ENCODE assay signal across 12 mouse cellular contexts in genomic region chr9:9769659-9770058, GRCm38 (mm10).
"Had no signal": no experiment of that assay in that cellular context is flagged by ENCODE, and none has a peak within 500 bp of the region (broad histone marks: within the 10 kb centered on the region; RNA-seq: fewer than 3 reads in every experiment).

No protein-coding gene starts in this region.

- H3K4me1 ChIP-seq: limb, embryonic 13.5 days; midbrain, embryonic 13.5 days had no signal

- DNase-seq: kidney, adult 18-20 months; kidney, postnatal 10 days; kidney, postnatal 4 days; left cerebral cortex, postnatal 4 days; lung, adult 18-20 months; thymus, adult 18-20 months; thymus, postnatal 14 days had no signal

- H3K4me2 ChIP-seq: limb, embryonic 13.5 days; midbrain, embryonic 13.5 days had no signal

- H3K4me3 ChIP-seq: layer of hippocampus, adult 2 months; limb, embryonic 13.5 days; midbrain, embryonic 13.5 days; myocyte had no signal

- H3K36me3 ChIP-seq: limb, embryonic 13.5 days; midbrain, embryonic 13.5 days had no signal

- H3K27ac ChIP-seq: layer of hippocampus, adult 2 months; limb, embryonic 13.5 days; liver, embryonic 14.5 days; midbrain, embryonic 13.5 days had no signal

- H3K9me3 ChIP-seq: limb, embryonic 13.5 days; midbrain, embryonic 13.5 days had no signal

- ATAC-seq: midbrain, embryonic 13.5 days had no signal

- H3K9ac ChIP-seq: limb, embryonic 13.5 days; liver, embryonic 14.5 days; midbrain, embryonic 13.5 days had no signal

- H3K27me3 ChIP-seq: limb, embryonic 13.5 days; midbrain, embryonic 13.5 days had no signal
